Mouse (Mus musculus): Measurements from ENCODE around the gene Sh3kbp1. TPM values are rescaled to one million over a fixed set of nuclear protein-coding genes. Genes with fewer than 3 reads are reported as not detected.

The Sh3kbp1 gene
- polyA plus RNA-seq, 1 experiment from 2014 or later: 29.6 TPM

Other genes starting within 250 kb of the Sh3kbp1 start
- 2.0 and 2.1 TPM in 2 replicates for gene Map7d2, start 212.7 kb upstream of the Sh3kbp1 start, polyA plus RNA-seq (2015; fragmentation: Nextera tagmentation; extraction: Ambion mirVana)
- 17.5 and 17.7 TPM in 2 replicates for gene Bclaf3, start 100.6 kb upstream of the Sh3kbp1 start, polyA plus RNA-seq (2015; fragmentation: Nextera tagmentation; extraction: Ambion mirVana)